Mouse (Mus musculus) testis, adult 2 months (tissue): ENCODE measurements at regions not wholly inside any gene's neighbourhood (a gene's known extent, or its start where the extent isn't known, plus 50 kb on each side); places are given as distances from the start of the nearest gene placed in this dataset.

Experiments used
- CTCF ChIP-seq: fragments of 200-500 bp; IDR thresholded peaks from 2 replicates; pipeline ENCODE4 v1.5.1; 2012; ENCODE audit warnings: low read depth, mild to moderate bottlenecking, inconsistent platforms, low read length, moderate library complexity; ENCODE audit not compliant: control insufficient read depth, insufficient read depth, insufficient replicate concordance
- POLR2A ChIP-seq: fragments of 200-500 bp; IDR thresholded peaks from 2 replicates; pipeline ENCODE4 v1.6.1; 2012; ENCODE audit warnings: low read depth, mild to moderate bottlenecking, inconsistent platforms, low read length, moderate library complexity; ENCODE audit not compliant: control insufficient read depth

DNA sequence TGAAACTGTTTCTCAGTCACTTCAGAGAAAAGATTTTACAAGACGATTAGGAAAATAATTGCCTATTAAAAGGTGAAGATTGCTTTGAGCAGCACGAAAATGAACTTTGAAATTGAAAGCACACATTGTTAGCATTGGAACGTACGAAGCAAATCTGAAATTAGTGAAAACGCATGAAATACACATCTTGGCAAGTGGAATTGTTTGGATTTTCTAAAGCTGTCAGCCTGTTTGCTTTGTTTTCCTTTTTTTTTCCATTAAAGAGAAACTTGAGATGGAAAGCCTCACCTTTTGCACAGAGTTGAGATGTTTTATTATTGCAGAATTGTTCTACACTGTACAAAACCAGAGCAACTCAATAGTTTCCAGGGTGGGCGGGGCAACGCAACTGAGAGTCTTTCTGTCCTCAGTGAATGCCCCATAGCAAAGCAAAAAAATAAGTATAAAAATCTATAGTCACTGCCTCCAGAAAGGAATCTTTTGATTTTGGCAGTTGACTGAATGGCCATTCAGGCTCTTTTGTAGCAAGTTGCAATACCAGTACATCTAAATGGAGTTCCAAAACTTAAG lies 199.1 kb downstream of the Gm11146 start:
- TF ChIP-seq CTCF = no peak
- TF ChIP-seq POLR2A = no peak
